Mouse (Mus musculus): Measurements from ENCODE around the gene Sarm1. TPM values are rescaled to one million over a fixed set of nuclear protein-coding genes. Genes with fewer than 3 reads are reported as not detected.
A peak's percentile ranks its signal among the peaks of the same experiment; 100 is the strongest.

Sarm1 gene
- total RNA-seq, 2 experiments from 2014 or later: 43.5 to 44.2 TPM

- intact Hi-C loops (cut with DNase I): no loop called here
- DNase-seq (ENCODE audit: low spot score in 2 of 2): no peak
Measured at GRCm38 (mm10) chr11:78515549-78516325, 18.2 kb upstream of the Sarm1 start.

DNA sequence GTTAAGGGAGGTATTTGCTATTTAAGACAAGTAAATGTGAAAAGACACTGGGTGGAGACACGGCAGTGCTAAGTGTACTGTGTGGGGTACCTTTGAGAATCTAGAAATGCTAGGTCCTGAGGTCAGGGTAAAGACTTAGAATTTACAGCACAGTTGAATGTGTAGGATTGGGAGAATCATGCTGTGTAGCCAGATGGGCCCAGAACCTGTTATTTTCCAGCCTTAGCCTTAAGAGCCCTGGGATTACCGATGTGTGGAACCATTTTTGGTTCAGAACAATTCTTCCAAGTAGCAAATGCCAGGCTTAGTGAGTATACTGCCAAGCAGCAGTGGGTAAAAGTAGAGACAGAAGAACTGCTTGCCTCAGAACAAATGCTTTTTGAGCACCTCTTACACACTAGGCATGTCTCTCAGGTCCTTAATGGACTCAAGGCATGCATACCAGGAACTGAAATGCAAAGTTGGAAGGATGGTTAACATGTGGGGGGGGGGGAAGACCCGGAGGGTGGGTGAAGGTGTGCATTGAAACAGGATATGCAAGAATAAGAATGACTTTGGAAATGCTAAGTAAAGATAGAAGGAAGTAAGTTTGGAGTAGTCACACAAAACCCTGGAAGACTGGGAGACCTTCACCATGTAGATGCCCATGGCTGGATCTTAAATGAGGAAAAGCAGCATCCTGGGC lies 15.7 kb upstream of the Sarm1 start:
- DNase-seq (ENCODE audit: low spot score in 2 of 2): no peak
- intact Hi-C loops (cut with DNase I): no loop called here

DNA sequence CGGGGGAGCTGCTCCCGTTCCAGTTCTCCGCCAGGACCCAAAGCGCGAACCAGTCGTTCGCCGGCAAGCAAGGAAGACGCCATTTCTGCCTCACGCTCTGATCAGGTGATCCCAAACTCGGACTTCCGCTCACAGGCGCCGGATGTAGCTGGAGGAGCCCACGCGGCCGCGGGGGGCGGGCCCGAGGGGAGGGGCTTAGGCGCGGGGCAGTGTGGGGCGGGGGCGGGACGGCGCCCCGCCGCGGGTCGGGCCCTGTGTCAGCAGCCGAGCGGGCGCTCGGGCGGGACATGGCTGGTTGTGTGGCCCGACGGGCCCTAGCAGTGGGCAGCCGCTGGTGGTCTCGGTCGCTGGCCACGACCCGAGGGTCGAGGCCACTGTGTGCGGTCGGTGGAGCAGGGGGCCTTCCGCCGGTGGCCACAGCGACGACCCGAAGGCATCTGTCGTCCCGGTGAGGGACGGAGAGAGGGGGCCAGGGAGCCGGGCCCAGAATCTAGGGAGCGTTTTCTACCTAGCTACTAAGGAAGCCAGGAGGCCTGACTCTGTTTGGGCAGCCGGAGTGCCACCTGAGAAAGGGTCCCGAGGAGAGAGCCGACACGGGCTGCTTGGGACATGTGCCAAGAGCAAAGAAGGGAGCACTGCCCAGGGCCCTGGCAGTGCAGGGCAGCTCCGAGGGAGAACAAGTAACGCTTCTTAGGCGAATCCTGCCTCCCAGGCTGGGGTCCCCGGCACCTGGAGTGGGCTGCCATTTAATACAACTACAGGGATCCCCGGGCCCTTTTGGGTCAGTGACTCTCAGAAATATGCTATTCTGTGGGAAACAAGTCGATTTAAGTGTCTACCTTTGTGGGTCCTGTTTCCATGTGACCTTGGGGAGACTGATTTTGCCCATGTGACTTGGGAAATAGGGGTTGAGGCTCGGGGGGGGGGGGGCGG lies 14.7 kb upstream of the Sarm1 start, which contains the start of the genes Tmem199 and Poldip2:
TSS of gene Tmem199 (minus strand) at position 148 of the 933 bp plus-strand sequence.
TSS of gene Poldip2 (plus strand) at position 169 of the 933 bp plus-strand sequence.
- intact Hi-C loops (cut with DNase I): no loop called here
- peak; percentile 89 to 90 for DNase-seq (ENCODE audit: low spot score in 2 of 2)

DNA sequence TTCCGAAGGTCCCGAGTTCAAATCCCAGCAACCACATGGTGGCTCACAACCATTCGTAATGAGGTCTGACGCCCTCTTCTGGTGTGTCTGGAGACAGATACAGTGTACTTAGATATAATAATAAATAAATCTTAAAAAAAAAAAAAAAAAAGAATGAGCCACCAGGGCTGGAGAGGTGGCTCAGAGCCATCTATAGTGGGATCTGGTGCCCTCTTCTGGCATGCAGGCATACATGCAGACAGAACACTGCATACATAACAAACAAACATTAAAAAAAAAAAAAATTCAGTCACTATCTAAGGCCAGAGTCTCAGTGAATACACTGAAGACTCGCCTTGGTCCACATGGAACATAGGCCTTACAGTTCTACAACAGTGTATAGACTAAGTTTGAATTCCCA lies 11.6 kb upstream of the Sarm1 start:
- DNase-seq (ENCODE audit: low spot score in 2 of 2): no peak
- intact Hi-C loops (cut with DNase I): no loop called here

GRCm38 (mm10) chr11:78505430-78505829 lies 7.9 kb upstream of the Sarm1 start:
- DNase-seq (ENCODE audit: low spot score in 2 of 2): no peak
- intact Hi-C loops (cut with DNase I): no loop called here

GRCm38 (mm10) chr11:78502909-78503650 lies 5.5 kb upstream of the Sarm1 start, which contains the start of gene Sebox:
Gene Sebox (plus strand): TSS chr11:78503447.
- DNase-seq (ENCODE audit: low spot score in 2 of 2): no peak
- intact Hi-C loops (cut with DNase I): no loop called here

- intact Hi-C loops (cut with DNase I): no loop called here
- DNase-seq (ENCODE audit: low spot score in 2 of 2): no peak
Measured at GRCm38 (mm10) chr11:78501529-78501928, 4.0 kb upstream of the Sarm1 start.

DNA sequence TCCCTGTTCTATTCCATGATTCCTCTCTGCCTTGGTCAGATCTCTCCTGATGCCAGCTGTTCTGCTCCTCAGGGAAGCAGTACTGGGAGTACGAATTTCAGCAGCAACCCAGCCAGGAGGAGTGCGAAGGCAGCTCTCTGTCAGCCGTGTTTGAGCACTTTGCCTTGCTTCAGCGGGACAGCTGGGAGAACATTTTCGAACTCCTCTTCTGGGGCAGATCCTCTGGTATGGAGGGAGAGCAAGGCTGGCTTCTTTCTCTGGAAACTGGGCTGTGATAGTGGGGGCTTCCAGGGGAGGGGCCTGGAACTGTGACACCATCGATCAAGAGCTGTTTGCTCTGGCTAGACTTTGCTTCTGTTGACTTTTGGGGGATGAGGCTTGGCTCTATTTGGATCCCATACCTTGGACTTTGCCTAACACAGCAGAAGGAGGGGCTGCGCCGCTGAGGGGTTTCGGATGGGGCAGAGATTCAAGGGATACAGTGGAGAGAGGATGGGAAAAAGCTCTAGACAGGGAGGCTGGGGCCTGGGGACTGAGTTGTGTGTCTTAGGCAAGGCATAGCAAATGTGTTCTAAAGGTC lies 3.2 kb upstream of the Sarm1 start:
- DNase-seq (ENCODE audit: low spot score in 2 of 2): no peak
- intact Hi-C loops (cut with DNase I): no loop called here

DNA sequence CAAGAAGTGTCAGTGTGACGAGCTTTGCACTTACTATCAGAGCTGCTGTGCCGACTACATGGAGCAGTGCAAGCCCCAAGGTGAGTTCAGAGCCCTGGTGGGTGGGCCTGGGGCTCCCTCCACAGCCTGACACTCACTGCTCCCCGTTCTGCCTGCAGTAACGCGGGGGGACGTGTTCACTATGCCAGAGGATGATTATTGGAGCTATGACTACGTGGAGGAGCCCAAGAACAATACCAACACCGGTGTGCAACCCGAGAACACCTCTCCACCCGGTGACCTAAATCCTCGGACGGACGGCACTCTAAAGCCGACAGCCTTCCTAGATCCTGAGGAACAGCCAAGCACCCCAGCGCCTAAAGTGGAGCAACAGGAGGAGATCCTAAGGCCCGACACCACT lies 2.0 kb upstream of the Sarm1 start:
- DNase-seq (ENCODE audit: low spot score in 2 of 2): no peak
- intact Hi-C loops (cut with DNase I): no loop called here

DNA sequence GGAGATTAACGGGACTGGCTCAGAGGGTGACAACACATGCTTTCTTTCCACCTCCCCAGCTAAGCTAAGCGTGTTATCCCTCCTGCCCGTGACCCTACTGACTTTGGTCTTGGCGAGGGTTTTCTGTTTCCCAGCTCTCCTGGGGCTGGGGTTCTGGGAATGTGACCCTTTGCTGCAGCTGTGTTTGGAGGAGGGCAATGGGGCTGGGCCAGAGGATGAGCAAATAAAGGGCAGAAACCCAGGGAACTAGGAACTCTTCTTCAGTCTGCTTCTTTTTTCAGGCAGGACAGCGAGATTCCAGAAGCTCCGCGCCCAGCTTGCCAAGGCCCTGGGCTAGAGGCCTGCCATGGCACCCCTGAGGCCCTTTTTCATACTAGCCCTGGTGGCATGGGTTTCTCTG lies 1.4 kb upstream of the Sarm1 start, which contains the start of gene Vtn:
TSS of gene Vtn (plus strand) at position 88 of the 400 bp plus-strand sequence.
- no peak for DNase-seq (ENCODE audit: low spot score in 2 of 2)
- intact Hi-C loops (cut with DNase I): no loop called here

GRCm38 (mm10) chr11:78497071-78497541 lies 448 bp downstream of the Sarm1 start:
- DNase-seq (ENCODE audit: low spot score in 2 of 2): peak in 1 of 2 experiments; percentile 34
- intact Hi-C loops (cut with DNase I): no loop called here

- DNase-seq (ENCODE audit: low spot score in 2 of 2): no peak
- intact Hi-C loops (cut with DNase I): no loop called here
Measured at GRCm38 (mm10) chr11:78495904-78496303, 1.6 kb downstream of the Sarm1 start.

DNA sequence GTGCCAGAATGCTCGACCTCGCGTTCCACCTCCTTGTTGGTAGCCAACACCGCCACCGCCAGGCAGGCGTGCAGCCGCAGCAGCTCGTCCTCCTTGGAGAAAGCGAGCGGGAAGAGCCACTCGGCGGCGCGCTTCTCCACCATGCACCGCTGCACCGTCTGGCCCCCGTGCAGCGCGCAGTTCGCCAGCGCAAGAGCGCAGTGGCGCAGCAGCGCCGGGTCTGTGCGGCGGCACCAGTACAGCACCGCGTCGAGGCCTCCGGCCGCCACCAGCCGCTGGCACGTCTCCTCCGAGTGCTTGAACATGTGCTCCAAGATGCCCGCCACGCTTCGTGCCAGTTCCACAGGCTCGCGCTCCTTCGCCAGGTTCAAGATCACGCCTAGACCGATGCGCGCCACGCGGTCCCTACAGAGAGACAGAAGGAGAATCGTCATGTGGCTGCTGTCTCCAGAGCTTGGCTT lies 6.7 kb downstream of the Sarm1 start:
- peak; percentile 55 to 63 for DNase-seq (ENCODE audit: low spot score in 2 of 2)
- intact Hi-C loops (cut with DNase I): no loop called here

DNA sequence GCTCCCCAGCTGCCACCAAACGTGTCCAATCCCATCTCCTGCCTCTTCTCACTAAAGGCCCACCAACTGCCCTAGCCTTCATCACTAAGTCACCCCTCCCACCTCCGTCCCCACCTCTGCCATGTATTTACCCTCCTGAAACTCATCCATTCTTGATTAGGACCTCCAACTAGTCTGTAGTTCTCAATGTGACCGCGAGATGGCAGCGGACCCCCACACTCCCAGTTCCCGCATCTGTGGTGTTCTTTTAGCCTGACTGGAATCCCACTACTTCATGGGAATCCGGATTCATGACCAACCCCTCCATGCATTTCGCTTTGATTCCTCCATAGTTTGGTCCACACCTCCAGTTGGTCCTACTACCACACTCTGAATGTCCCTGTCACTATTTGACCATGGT lies 9.4 kb downstream of the Sarm1 start:
- intact Hi-C loops (cut with DNase I): no loop called here
- DNase-seq (ENCODE audit: low spot score in 2 of 2): peak; percentile 82 to 84

- intact Hi-C loops (cut with DNase I): no loop called here
- DNase-seq (ENCODE audit: low spot score in 2 of 2): no peak
Measured at GRCm38 (mm10) chr11:78483639-78484038, 13.9 kb downstream of the Sarm1 start.

- no peak for DNase-seq (ENCODE audit: low spot score in 2 of 2)
- intact Hi-C loops (cut with DNase I): no loop called here
Measured at GRCm38 (mm10) chr11:78475289-78475688, 22.3 kb downstream of the Sarm1 start.

- DNase-seq (ENCODE audit: low spot score in 2 of 2): no peak
- intact Hi-C loops (cut with DNase I): no loop called here
Measured at GRCm38 (mm10) chr11:78471326-78472103, 26.0 kb downstream of the Sarm1 start.

GRCm38 (mm10) chr11:78467932-78468331 lies 29.6 kb downstream of the Sarm1 start:
- no peak for DNase-seq (ENCODE audit: low spot score in 2 of 2)
- intact Hi-C loops (cut with DNase I): no loop called here

Data from left cerebral cortex, postnatal 14 days (tissue).